Mouse (Mus musculus) stomach, embryonic 16.5 days (tissue): Measurements from ENCODE around the gene Sav1. TPM values are rescaled to one million over a fixed set of nuclear protein-coding genes. Genes with fewer than 3 reads are reported as not detected.
A peak's percentile ranks its signal among the peaks of the same experiment; 100 is the strongest.

Source experiments
- ATAC-seq: fragments of 200-750 bp; cut with Nextera tagmentation; 2 replicates; pipeline ENCODE4 v1.8.0; 2017; ENCODE audit warnings: moderate number of reproducible peaks, moderate TSS enrichment; ENCODE audit not compliant: insufficient read depth, low FRiP score
- H3K27ac ChIP-seq: fragments of 300-500 bp; sonication (generic); 2 replicates; pipeline ENCODE4 v1.5.1; 2014; ENCODE audit warnings: low read length
- H3K27me3 ChIP-seq: fragments of 300-500 bp; sonication (generic); 2 replicates; pipeline ENCODE4 v1.6.1; 2014; ENCODE audit warnings: low read length, control low read depth, mixed read lengths; ENCODE audit not compliant: control insufficient read depth, insufficient read depth
- H3K36me3 ChIP-seq: fragments of 300-500 bp; sonication (generic); 2 replicates; pipeline ENCODE4 v1.6.1; 2014; ENCODE audit warnings: low read length; ENCODE audit not compliant: control insufficient read depth, insufficient read depth
- H3K4me1 ChIP-seq: fragments of 300-500 bp; sonication (generic); 2 replicates; pipeline ENCODE4 v1.6.1; 2014; ENCODE audit warnings: low read length, control low read depth, mixed read lengths; ENCODE audit not compliant: control insufficient read depth, insufficient read depth
- H3K4me2 ChIP-seq: fragments of 300-500 bp; sonication (generic); 2 replicates; pipeline ENCODE4 v1.6.1; 2014; ENCODE audit warnings: low read depth, low read length, mixed read lengths
- H3K4me3 ChIP-seq: fragments of 300-500 bp; sonication (generic); replicated peaks from 2 replicates; pipeline ENCODE4 v1.5.1; 2014; ENCODE audit warnings: mild to moderate bottlenecking, low read length
- H3K9ac ChIP-seq: fragments of 300-500 bp; sonication (generic); 2 replicates; pipeline ENCODE4 v1.6.1; 2014; ENCODE audit warnings: low read length
- H3K9me3 ChIP-seq: fragments of 300-500 bp; sonication (generic); replicated peaks from 2 replicates; pipeline ENCODE4 v1.6.1; 2016; ENCODE audit warnings: low read length, control low read depth; ENCODE audit not compliant: control insufficient read depth
- WGBS: fragments of 180-500 bp; shearing (Covaris S2); extraction: QIAGEN DNeasy Blood & Tissue Kit; methylation state at CpG from one replicate; pipeline ENCODE4 v1.1.7; 2014; 5-methylcytosine and 5-hydroxymethylcytosine counted together
- polyA plus RNA-seq: library from polyadenylated mRNA; unstranded; fragments of >200 nt; fragmentation: Nextera tagmentation; extraction: Ambion mirVana; gene quantifications from 2 replicates; pipeline ENCODE4 v1.2.1, GENCODE M21; 2015

The Sav1 gene
- 0.36 and 0.68 TPM in 2 replicates for polyA plus RNA-seq

GRCm38 (mm10) chr12:69986786-69987497 lies at the start of gene Sav1:
Gene Sav1 (minus strand): TSS chr12:69987002.
- peak; percentile 93 for ATAC-seq
- WGBS: under 1% methylated on average over 87 of the region's 102 CpGs
- H3K9me3 ChIP-seq: no peaks in the 10 kb centered on the region

GRCm38 (mm10) chr12:70026233-70026632 lies 39.4 kb upstream of the Sav1 start:
- Histone ChIP-seq H3K9ac (no peak overlapping the region), H3K4me2 (no peak overlapping the region), H3K27me3 (no peaks in the 10 kb centered on the region), H3K9me3 (no peaks in the 10 kb centered on the region), H3K4me1 (no peaks in the 10 kb centered on the region), H3K27ac (no peak overlapping the region), H3K4me3 (no peak overlapping the region), H3K36me3 (peaks cover 12% of the 10 kb centered on the region; the same call in 1 of the 2 replicates)
- no peak for ATAC-seq

More at GRCm38 (mm10) chr12:69986786-69987497, at the start of gene Sav1:
- H3K4me1 ChIP-seq: 0 out of 2 replicates have a peak, but pooled peaks cover 4% of the 10 kb centered on the region
- H3K27me3 ChIP-seq: no peaks in the 10 kb centered on the region
- peak within 1 kb of the TSS; percentile 56 for H3K4me2 ChIP-seq
- H3K36me3 ChIP-seq: peaks cover 11% of the 10 kb centered on the region; the same call in 1 of the 2 replicates
- peak within 1 kb of the TSS; percentile 95 for H3K4me3 ChIP-seq
- H3K9ac ChIP-seq: peak within 1 kb of the TSS; percentile 97
- H3K27ac ChIP-seq: peak within 1 kb of the TSS; percentile 90

- Histone ChIP-seq H3K9ac (no peak overlapping the region), H3K4me3 (no peak overlapping the region), H3K4me2 (no peak overlapping the region), H3K4me1 (no peaks in the 10 kb centered on the region), H3K36me3 (peaks cover 12% of the 10 kb centered on the region; the same call in 1 of the 2 replicates), H3K27me3 (no peaks in the 10 kb centered on the region), H3K27ac (no peak overlapping the region), H3K9me3 (no peaks in the 10 kb centered on the region)
- ATAC-seq: no peak
- 85% methylated on average over 6 of the region's 6 CpGs for WGBS
Measured at GRCm38 (mm10) chr12:70025431-70025830, 38.6 kb upstream of the Sav1 start.

- H3K27me3 ChIP-seq: no peaks in the 10 kb centered on the region
- H3K4me2 ChIP-seq: no peak overlapping the region
- ATAC-seq: no peak
- H3K36me3 ChIP-seq: peaks cover 8% of the 10 kb centered on the region; the same call in 1 of the 2 replicates
- 78% methylated on average over 4 of the region's 4 CpGs for whole genome bisulfite sequencing
- H3K4me3 ChIP-seq: no peak overlapping the region
- no peaks in the 10 kb centered on the region for H3K4me1 ChIP-seq
- no peak overlapping the region for H3K9ac ChIP-seq
- no peak overlapping the region for H3K27ac ChIP-seq
- no peaks in the 10 kb centered on the region for H3K9me3 ChIP-seq
Measured at GRCm38 (mm10) chr12:70023580-70023979, 36.8 kb upstream of the Sav1 start.

- H3K27ac ChIP-seq: no peak overlapping the region
- no peak for ATAC-seq
- no peaks in the 10 kb centered on the region for H3K4me1 ChIP-seq
- WGBS: 80% methylated on average over 4 of the region's 4 CpGs
- no peak overlapping the region for H3K4me3 ChIP-seq
- no peak overlapping the region for H3K4me2 ChIP-seq
- 0 out of 2 replicates have a peak, but pooled peaks cover 3% of the 10 kb centered on the region for H3K36me3 ChIP-seq
- H3K9me3 ChIP-seq: no peaks in the 10 kb centered on the region
- H3K27me3 ChIP-seq: no peaks in the 10 kb centered on the region
- no peak overlapping the region for H3K9ac ChIP-seq
Measured at GRCm38 (mm10) chr12:70018153-70018552, 31.4 kb upstream of the Sav1 start.

GRCm38 (mm10) chr12:70015936-70016335 lies 29.1 kb upstream of the Sav1 start:
- WGBS: 55% methylated on average over 4 of the region's 4 CpGs
- no peaks in the 10 kb centered on the region for H3K27me3 ChIP-seq
- no peak overlapping the region for H3K9ac ChIP-seq
- H3K4me2 ChIP-seq: no peak overlapping the region
- no peaks in the 10 kb centered on the region for H3K4me1 ChIP-seq
- no peak overlapping the region for H3K27ac ChIP-seq
- H3K36me3 ChIP-seq: peaks cover 5% of the 10 kb centered on the region; the same call in 1 of the 2 replicates
- H3K4me3 ChIP-seq: no peak overlapping the region
- ATAC-seq: no peak
- peaks cover 2% of the 10 kb centered on the region for H3K9me3 ChIP-seq

- Histone ChIP-seq H3K27me3 (no peaks in the 10 kb centered on the region), H3K9ac (no peak overlapping the region), H3K36me3 (peaks cover 7% of the 10 kb centered on the region; the same call in 1 of the 2 replicates), H3K27ac (no peak overlapping the region), H3K4me1 (no peaks in the 10 kb centered on the region), H3K4me2 (no peak overlapping the region), H3K4me3 (no peak overlapping the region), H3K9me3 (peaks cover 3% of the 10 kb centered on the region)
- 60% methylated on average over 5 of the region's 5 CpGs for WGBS
- ATAC-seq: no peak
Measured at GRCm38 (mm10) chr12:70011681-70012080, 24.9 kb upstream of the Sav1 start.

- no peak overlapping the region for H3K4me2 ChIP-seq
- H3K36me3 ChIP-seq: peaks cover 7% of the 10 kb centered on the region; the same call in 1 of the 2 replicates
- 95% methylated on average over 4 of the region's 4 CpGs for WGBS
- no peaks in the 10 kb centered on the region for H3K27me3 ChIP-seq
- no peak overlapping the region for H3K9ac ChIP-seq
- no peaks in the 10 kb centered on the region for H3K4me1 ChIP-seq
- H3K4me3 ChIP-seq: no peak overlapping the region
- H3K9me3 ChIP-seq: peaks cover 3% of the 10 kb centered on the region
- no peak for ATAC-seq
- no peak overlapping the region for H3K27ac ChIP-seq
Measured at GRCm38 (mm10) chr12:70010356-70010755, 23.6 kb upstream of the Sav1 start.

- WGBS: 74% methylated on average over 4 of the region's 4 CpGs
Measured at GRCm38 (mm10) chr12:70005103-70005502, 18.3 kb upstream of the Sav1 start.

More at GRCm38 (mm10) chr12:70005103-70005502, 18.3 kb upstream of the Sav1 start:
- no peaks in the 10 kb centered on the region for H3K4me1 ChIP-seq
- no peak overlapping the region for H3K9ac ChIP-seq
- H3K9me3 ChIP-seq: no peaks in the 10 kb centered on the region
- H3K27ac ChIP-seq: no peak overlapping the region
- H3K27me3 ChIP-seq: no peaks in the 10 kb centered on the region
- no peak overlapping the region for H3K4me3 ChIP-seq
- no peak for ATAC-seq
- no peak overlapping the region for H3K4me2 ChIP-seq
- H3K36me3 ChIP-seq: no peaks in the 10 kb centered on the region
